Mouse (Mus musculus) MN1 (cell line): ENCODE data around the gene Fkrp.
A peak's percentile ranks its signal among the peaks of the same experiment; 100 is the strongest.

Experiments
- DNase-seq: peaks from one replicate; pipeline ENCODE4 v3.0.0-alpha.2; 2016; ENCODE audit warnings: low spot score

The Fkrp gene

GRCm38 (mm10) chr7:16830449-16830848 lies 13.9 kb upstream of the Fkrp start:
- no peak for DNase-seq

DNA sequence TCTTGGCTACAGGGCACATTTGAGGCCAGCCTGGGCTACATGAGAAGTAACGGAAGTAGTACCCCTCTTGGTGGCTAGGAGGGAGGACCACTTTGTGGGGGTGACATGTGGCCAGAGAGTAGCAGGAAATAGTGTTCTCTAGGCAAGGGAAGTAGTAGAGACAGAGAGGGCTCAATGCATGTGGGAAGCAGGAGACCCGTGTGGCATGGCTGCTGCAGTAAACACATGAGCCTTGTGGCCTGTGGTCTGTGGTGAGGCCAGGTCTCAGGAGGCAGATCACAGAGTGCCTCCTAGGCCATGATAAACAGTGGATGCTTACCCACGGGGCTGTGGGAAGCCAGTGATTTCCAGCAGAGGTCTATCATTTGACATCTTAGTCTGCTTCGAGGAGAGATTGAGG lies 10.7 kb upstream of the Fkrp start:
- no peak for DNase-seq

DNA sequence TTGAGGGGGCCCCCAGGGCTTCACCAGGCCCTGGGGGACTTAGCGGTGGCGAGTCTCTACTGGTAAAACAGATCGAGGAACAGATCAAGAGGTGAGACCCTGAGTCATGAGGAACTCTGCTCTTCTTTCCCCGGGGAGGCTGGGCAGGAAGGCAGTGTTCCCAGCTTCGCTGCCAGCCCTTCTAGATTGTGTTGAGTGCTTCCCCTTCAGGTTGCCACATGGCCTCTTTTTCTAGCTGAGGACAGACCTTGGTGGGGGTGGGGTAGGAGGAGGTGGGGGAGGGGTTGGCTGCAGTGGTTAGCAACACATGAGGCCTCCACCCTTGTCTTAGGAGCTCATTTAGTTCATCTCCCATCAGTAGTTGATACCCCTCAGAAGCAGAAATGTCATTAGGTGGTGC lies 10.0 kb upstream of the Fkrp start:
- peak; percentile 67 for DNase-seq

DNA sequence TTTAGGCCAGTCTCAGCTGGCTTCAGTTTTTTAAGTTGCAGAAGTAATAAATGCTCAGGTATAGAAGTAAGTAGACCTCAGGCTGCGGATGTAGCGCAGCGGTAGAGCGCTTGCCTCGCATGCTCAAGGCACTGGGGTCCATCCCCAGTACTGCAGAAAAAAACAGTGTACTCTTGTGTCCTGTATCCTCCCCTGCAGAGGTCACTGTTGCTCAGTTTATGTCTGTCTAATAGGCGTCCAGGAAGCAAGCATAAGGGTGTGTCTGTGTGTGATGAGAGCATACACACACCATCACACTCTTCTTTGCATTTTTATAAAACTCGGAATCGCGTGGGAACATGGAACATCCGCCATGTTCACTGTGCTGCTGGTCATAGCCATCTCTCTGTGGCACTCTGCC lies 9.3 kb upstream of the Fkrp start:
- peak; percentile 77 for DNase-seq

GRCm38 (mm10) chr7:16823734-16824133 lies 7.2 kb upstream of the Fkrp start:
- DNase-seq = peak; percentile 29

DNA sequence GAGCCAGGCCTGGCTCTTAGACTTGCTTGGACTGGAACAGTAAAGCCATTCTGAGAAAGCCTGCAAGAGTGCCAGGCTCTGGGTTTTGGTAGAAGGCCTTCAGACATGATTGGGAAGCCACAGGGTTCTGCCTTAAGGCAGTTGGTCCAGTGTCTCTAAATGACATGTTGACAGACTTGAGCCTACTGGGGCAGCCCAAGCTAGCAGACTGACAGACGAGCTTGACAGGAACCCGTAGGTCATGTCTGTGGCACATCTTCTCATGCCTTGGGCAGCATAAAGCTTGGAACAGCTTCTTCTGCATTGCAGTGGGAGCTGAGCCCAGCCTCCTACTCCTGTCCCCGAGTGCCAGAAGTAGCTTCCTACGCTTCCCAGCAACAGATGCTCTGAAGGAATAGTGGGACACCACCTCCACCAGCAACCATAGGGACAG lies 5.2 kb upstream of the Fkrp start:
- DNase-seq = no peak

DNA sequence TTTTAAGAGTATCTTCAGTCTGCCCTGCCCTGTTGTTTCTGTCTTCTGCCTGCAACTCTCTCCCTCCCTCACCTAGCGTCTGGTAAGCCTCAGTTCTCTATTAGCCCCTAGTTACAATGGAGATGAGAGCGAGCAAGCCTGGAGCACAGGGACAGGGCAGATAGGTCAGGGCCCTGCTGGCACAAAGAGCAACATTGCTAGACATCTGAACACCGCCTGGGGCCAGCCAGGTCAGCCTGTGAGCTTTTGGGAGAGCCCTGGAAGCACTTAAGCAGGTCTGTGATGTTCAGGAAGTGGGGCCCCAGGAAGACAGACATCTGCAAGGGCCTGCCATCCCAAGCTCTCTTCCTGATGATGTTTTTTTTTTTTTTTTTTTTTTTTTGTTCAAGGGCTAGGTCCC lies 4.6 kb upstream of the Fkrp start:
- DNase-seq = no peak

DNA sequence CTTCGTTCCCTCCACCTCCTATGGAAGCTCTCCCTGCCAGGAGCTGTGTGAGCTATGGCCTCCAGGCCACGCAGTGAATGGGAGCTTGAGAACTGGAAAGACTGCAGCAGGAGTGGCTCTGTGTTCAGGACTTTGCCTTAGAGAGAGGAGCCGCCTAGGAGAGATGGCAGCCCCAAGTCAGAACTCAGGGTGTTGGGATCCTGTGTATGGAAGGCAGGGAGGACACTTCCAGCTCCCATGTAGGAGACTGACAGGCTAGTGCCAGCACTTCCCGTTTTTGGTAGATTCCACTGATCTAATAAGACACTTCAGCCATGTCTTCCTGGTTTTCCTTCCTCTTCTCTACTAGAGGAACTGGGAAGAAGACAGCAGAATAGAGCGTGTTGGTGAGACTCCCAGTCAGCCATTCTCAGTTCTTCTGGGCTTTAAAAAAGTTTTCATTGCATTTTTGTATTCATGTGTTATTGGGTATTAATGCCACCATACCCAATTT lies 3.8 kb upstream of the Fkrp start:
- DNase-seq = no peak

DNA sequence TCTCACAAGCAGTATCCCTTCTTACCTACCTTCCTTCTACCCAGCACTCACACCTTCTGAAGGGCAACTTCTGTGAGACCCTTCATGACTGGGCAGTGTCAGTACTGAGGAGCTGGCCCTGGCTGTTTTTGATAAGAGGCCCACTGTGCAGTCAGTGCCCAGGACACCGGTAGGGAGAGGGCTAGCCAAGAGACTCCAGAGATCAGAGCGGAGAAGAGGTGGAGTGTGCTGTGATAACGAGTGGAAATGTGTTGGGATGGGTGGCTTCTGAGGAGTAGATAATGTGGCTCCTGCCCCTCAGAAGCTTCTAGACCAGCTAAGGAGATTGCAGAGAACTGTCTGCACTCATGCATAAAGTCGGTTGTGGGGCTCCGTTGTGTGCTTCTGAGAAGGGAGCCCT lies 3.3 kb upstream of the Fkrp start:
- no peak for DNase-seq

- no peak for DNase-seq
Observed at GRCm38 (mm10) chr7:16817693-16818092, 1.2 kb upstream of the Fkrp start.

DNA sequence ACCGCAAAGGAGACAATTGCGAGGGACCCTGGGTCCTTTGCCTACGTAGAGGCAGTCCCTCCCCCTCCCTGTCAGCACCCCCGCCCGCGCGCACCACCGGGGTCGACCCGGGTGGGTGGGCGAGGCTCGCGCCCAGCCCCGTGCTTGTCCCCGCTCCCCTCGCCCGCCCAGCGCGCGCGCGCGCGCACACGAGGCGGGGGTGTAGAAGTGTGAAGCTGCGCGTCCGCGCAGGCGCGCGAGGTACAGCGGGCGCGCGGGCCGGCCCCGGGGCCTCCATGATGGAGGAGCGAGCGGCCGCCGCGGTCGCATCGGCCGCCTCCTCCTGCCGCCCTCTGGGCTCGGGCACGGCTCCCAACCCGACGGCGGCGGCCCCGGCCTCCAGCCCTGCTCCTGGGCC lies 456 bp downstream of the Fkrp start:
- DNase-seq = peak; percentile 81

- DNase-seq = peak; percentile 87
Observed at GRCm38 (mm10) chr7:16815351-16815941, 1.1 kb downstream of the Fkrp start, which contains the start of gene Strn4. Gene Strn4, plus strand, starts transcription at chr7:16815889.

- no peak for DNase-seq
Observed at GRCm38 (mm10) chr7:16812505-16812904, 4.0 kb downstream of the Fkrp start.

GRCm38 (mm10) chr7:16811649-16812070 lies 4.9 kb downstream of the Fkrp start:
- no peak for DNase-seq

DNA sequence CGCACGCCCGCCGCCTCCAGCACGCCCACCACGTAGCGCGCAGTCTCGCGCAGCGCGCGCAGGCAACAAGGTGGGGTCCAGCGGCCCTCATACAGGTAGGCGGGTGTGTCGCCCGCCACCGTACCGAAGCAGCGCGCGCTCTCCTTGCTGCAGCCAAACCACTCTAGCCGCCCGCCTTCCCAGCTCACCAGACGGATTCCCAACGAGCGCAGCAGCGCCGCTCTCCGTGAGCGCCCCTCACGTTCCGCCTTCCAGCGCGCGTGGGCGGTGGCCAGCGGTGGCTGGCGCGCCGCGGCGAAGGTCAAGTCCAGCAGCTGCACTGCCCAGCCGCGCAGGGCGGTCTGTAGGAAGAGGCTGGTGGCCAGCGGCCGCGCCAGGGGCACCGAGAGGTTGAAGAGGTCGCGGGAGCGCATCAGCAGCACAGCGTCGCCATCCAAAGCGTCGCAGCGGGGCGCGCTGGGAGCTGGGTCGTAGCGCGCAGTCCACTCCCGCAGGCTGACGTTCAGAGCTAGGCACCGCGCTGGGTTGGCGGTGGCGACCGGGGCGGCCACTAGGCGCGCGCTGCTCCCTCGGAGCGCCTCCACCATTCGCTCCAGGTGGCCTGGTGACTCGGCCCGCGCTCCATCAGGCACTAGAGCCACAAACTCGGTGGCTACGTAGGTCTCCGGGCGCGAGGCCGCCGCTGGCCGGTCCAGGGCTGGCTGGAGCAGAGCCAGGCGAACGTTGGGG lies 5.4 kb downstream of the Fkrp start:
- DNase-seq = no peak

- no peak for DNase-seq
Observed at GRCm38 (mm10) chr7:16810399-16810919, 6.1 kb downstream of the Fkrp start.

DNA sequence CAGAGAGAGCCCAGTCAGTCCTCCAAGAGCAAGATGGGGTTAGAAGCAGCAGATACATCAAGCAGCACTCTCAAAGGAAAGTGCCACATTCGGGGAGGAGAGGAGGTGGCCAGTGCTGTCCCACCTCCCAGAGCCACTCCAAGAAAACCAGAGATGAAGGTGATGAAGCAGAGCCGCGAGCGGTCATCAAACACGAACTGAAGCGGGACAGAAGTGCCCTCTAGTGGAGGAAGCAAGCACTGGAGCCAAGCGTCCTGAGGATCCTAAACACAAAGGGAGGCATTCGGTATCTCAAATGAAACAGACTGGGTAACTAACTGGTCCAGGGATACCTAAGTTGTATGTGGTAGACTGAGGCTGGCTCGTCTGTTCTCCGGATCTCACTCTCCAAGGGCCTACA lies 6.8 kb downstream of the Fkrp start:
- DNase-seq = peak; percentile 49

DNA sequence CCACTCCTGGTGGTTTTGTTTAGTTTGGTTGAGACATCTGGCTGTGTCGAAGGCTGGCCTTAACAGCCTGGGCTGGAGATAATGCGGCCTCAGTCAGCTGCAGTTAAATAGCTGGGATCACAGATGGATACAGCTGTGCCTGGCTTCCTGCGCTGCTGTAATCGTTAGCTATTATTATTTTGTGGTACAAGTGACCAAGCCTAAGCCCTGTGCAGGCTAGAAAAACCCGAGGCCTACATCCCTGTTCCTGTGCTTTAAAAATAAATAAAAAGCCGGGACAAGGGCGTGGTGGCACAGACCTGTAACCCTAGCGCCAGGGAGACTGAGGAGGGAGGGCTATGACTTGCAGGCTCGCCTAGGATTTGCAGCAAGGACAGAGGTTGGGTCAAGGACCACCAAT lies 7.9 kb downstream of the Fkrp start:
- DNase-seq = no peak

- no peak for DNase-seq
Observed at GRCm38 (mm10) chr7:16807936-16808335, 8.6 kb downstream of the Fkrp start.

DNA sequence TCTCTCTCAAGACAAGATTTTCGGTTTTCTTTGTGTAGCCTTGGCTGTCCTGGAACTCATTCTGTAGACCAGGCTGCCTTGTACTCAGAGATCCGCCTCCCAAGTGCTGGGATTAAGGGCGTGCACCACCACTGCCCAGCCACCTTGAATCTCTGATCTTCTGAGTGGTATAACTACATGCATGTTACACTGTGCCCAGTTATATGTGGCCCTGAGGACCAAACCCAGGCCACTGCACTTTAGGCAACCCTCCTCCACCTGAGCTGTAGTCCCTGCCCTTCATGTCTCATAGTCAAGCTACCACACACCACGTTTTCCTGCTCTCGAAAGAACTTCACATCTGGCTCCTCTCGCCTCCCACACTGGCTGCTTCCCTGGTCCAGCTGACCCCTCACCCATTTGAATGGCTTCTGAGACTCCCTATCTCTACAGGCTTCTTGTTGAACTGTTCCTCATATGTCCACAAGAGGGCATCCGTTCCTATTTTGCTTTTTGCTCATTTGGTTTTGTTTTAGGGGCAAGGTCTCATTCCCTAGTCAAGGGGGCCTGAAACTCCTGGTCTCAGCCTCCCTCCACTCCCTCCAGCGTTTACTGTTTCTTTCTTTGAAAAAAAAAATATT lies 12.0 kb downstream of the Fkrp start:
- DNase-seq = peak; percentile 43

- DNase-seq = no peak
Observed at GRCm38 (mm10) chr7:16794886-16795285, 21.6 kb downstream of the Fkrp start.

DNA sequence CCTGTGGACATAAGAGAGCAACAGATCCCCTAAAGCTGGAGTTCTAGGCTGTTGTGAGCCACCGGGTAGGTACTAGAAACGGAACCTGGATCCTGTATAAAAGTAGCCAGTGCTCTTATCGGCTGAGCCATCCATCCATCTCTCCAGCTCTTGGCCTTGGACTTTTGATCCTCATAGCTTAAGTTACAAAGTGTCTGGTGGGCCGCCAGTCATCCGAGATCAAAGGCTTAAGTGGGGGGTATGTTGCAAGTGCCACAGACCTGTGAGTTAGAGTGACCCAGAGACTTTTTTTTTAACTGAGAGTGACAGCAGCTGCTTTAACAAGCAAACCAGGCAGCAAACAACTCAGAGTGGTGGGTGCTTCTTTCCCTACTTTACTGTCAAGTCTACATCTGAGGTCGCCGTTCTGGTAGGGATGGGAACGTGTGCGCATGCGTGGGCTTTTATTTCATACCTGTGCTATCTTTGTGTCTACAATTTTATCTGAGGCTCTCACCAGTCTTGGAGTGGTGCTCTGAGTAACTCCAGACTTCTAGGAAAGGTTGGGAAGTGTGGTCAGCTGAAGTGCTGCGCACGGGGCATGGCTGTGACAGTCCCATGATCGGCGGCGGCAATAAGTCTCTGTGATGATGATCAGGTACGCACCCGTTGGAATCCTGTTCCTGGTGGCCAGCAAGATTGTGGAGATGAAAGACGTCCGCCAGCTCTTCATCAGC lies 23.4 kb downstream of the Fkrp start:
- no peak for DNase-seq
